Comparison of ENCODE assay signal across 8 mouse cellular contexts in genomic region chr12:111853011-111853436, GRCm38 (mm10). TPM values are rescaled to one million over a fixed set of nuclear protein-coding genes. Genes with fewer than 3 reads are reported as not detected.
A peak's percentile ranks its signal among the peaks of the same experiment; 100 is the strongest.
DNase-seq lines count a peak whose midpoint lies in the region; ATAC-seq lines count a peak whose summit lies in the region.
"Had no signal": no experiment of that assay in that cellular context is flagged by ENCODE, and none has a peak within 500 bp of the region (broad histone marks: within the 10 kb centered on the region; RNA-seq: fewer than 3 reads in every experiment).

No protein-coding gene starts in this region.

- no peak overlapping the region for H3K4me3 ChIP-seq in midbrain, embryonic 10.5 days
- H3K4me3 ChIP-seq in midbrain, embryonic 15.5 days, result no peak overlapping the region
- H3K4me3 ChIP-seq: lung, embryonic 15.5 days had no signal

- DNase-seq in heart, adult 9 months (ENCODE audit: low spot score in 2 of 2), result peak; percentile 50 to 61
- peak; percentile 28 for DNase-seq in lung, postnatal 25 days (ENCODE audit: low spot score)
- no peak for DNase-seq in midbrain, embryonic 10.5 days (ENCODE audit: low spot score)
- DNase-seq in right cerebral cortex, postnatal 14 days, result no peak

- no peak overlapping the region for H3K9ac ChIP-seq in midbrain, embryonic 15.5 days
- H3K9ac ChIP-seq: lung, embryonic 15.5 days had no signal

- no peak overlapping the region for H3K4me2 ChIP-seq in midbrain, embryonic 15.5 days
- H3K4me2 ChIP-seq: lung, embryonic 15.5 days had no signal

- 84% methylated on average over 10 of the region's 10 CpGs for WGBS in midbrain, embryonic 10.5 days
- 72% methylated on average over 10 of the region's 10 CpGs for WGBS in midbrain, embryonic 15.5 days

- H3K4me1 ChIP-seq in midbrain, embryonic 10.5 days, result no peaks in the 10 kb centered on the region
- 0 out of 2 replicates have a peak, but pooled peaks cover 3% of the 10 kb centered on the region for H3K4me1 ChIP-seq in midbrain, embryonic 15.5 days
- H3K4me1 ChIP-seq: lung, embryonic 15.5 days had no signal

- peak; percentile 48 for ATAC-seq in CD4-positive, CD25-positive, alpha-beta regulatory T cell, adult 4 months
- ATAC-seq in activated CD4-positive, CD25-positive, alpha-beta regulatory T cell, adult 4 months, result peak; percentile 41
- no peak for ATAC-seq in midbrain, embryonic 15.5 days (replicated peaks)

- H3K36me3 ChIP-seq in midbrain, embryonic 10.5 days, result no peaks in the 10 kb centered on the region
- 0 out of 2 replicates have a peak, but pooled peaks cover 3% of the 10 kb centered on the region for H3K36me3 ChIP-seq in midbrain, embryonic 15.5 days (replicated peaks)

- no peaks in the 10 kb centered on the region for H3K27me3 ChIP-seq in midbrain, embryonic 10.5 days (ENCODE audit: low read depth, poor library complexity, severe bottlenecking)
- H3K27me3 ChIP-seq in midbrain, embryonic 15.5 days (replicated peaks), result no peaks in the 10 kb centered on the region
- H3K27me3 ChIP-seq: lung, embryonic 15.5 days had no signal

- H3K9me3 ChIP-seq in midbrain, embryonic 10.5 days (replicated peaks), result no peaks in the 10 kb centered on the region
- H3K9me3 ChIP-seq in midbrain, embryonic 15.5 days, result no peaks in the 10 kb centered on the region
- H3K9me3 ChIP-seq: lung, embryonic 15.5 days had no signal

- H3K27ac ChIP-seq in midbrain, embryonic 10.5 days (replicated peaks), result no peak overlapping the region
- no peak overlapping the region for H3K27ac ChIP-seq in midbrain, embryonic 15.5 days
- H3K27ac ChIP-seq: lung, embryonic 15.5 days had no signal

RNA-seq across cellular contexts. Expression of gene Zfyve21, which starts 39.1 kb away (rescaled TPM):
- polyA plus RNA-seq in CD4-positive, CD25-positive, alpha-beta regulatory T cell, adult 4 months (2017; shearing (Covaris generic)), result 1 to 10 TPM; 5.4 to 6.9 TPM
- polyA plus RNA-seq in activated CD4-positive, CD25-positive, alpha-beta regulatory T cell, adult 4 months (2017; shearing (Covaris generic)), result 1 to 10 TPM; 3.4 to 3.5 TPM
- 75.3 and 79.2 TPM in 2 replicates for polyA plus RNA-seq in midbrain, embryonic 10.5 days (2016; fragmentation: Nextera tagmentation; extraction: Ambion mirVana)
- 32.3 and 39.5 TPM in 2 replicates for polyA plus RNA-seq in midbrain, embryonic 15.5 days (2015; fragmentation: Nextera tagmentation; extraction: Ambion mirVana)

RNA-seq across cellular contexts. Expression of gene Xrcc3, which starts 39.4 kb away (rescaled TPM):
- polyA plus RNA-seq in CD4-positive, CD25-positive, alpha-beta regulatory T cell, adult 4 months (2017; shearing (Covaris generic)), result 1 to 10 TPM; 3.8 to 4.7 TPM
- 1 to 10 TPM; 4.0 to 5.6 TPM for polyA plus RNA-seq in activated CD4-positive, CD25-positive, alpha-beta regulatory T cell, adult 4 months (2017; shearing (Covaris generic))
- 16.7 and 18.2 TPM in 2 replicates for polyA plus RNA-seq in midbrain, embryonic 10.5 days (2016; fragmentation: Nextera tagmentation; extraction: Ambion mirVana)
- 2.9 and 3.1 TPM in 2 replicates for polyA plus RNA-seq in midbrain, embryonic 15.5 days (2015; fragmentation: Nextera tagmentation; extraction: Ambion mirVana)

RNA-seq across cellular contexts. Expression of gene Ppp1r13b, which starts 54.9 kb away (rescaled TPM):
- 10 to 100 TPM; 10.7 to 15.1 TPM for polyA plus RNA-seq in CD4-positive, CD25-positive, alpha-beta regulatory T cell, adult 4 months (2017; shearing (Covaris generic))
- 10 to 100 TPM in 1 of 2 experiments, 1 to 10 TPM in 1; 8.0 to 10.3 TPM for polyA plus RNA-seq in activated CD4-positive, CD25-positive, alpha-beta regulatory T cell, adult 4 months (2017; shearing (Covaris generic))
- 3.5 and 4.9 TPM in 2 replicates for polyA plus RNA-seq in midbrain, embryonic 10.5 days (2016; fragmentation: Nextera tagmentation; extraction: Ambion mirVana)
- 40.4 and 41.8 TPM in 2 replicates for polyA plus RNA-seq in midbrain, embryonic 15.5 days (2015; fragmentation: Nextera tagmentation; extraction: Ambion mirVana)

Comparison
In these comparisons a context has a peak if more than half of its experiments do, and no peak if none do; other contexts are left out.
1. DNase-seq: peak in heart, adult 9 months (2 of 2) and lung, postnatal 25 days (single experiment); none in midbrain, embryonic 10.5 days (single experiment) and right cerebral cortex, postnatal 14 days (single experiment).